Mouse (Mus musculus) hindbrain, embryonic 11.5 days (tissue): ENCODE results near the gene Thada. TPM values are rescaled to one million over a fixed set of nuclear protein-coding genes. Genes with fewer than 3 reads are reported as not detected.
A peak's percentile ranks its signal among the peaks of the same experiment; 100 is the strongest.

ENCODE experiments used
- ATAC-seq: fragments of 200-750 bp; cut with Nextera tagmentation; 2 replicates; pipeline ENCODE4 v1.8.0; 2017; ENCODE audit warnings: mild to moderate bottlenecking, moderate TSS enrichment, moderate library complexity; ENCODE audit not compliant: low FRiP score
- DNase-seq: peaks from one replicate; pipeline ENCODE4 v3.0.0-alpha.2; 2015; ENCODE audit warnings: low spot score
- H3K27ac ChIP-seq: fragments of 300-500 bp; sonication (generic); 2 replicates; pipeline ENCODE4 v1.5.1; 2014; ENCODE audit warnings: mild to moderate bottlenecking, low read depth, low read length
- H3K27me3 ChIP-seq: fragments of 300-500 bp; sonication (generic); 2 replicates; pipeline ENCODE4 v1.6.1; 2014; ENCODE audit warnings: mild to moderate bottlenecking, low read length, moderate library complexity, mixed read lengths; ENCODE audit not compliant: control insufficient read depth, insufficient read depth
- H3K36me3 ChIP-seq: fragments of 300-500 bp; sonication (generic); 2 replicates; pipeline ENCODE4 v1.6.1; 2014; ENCODE audit warnings: mild to moderate bottlenecking, low read length, moderate library complexity, mixed read lengths; ENCODE audit not compliant: control insufficient read depth, insufficient read depth
- H3K4me1 ChIP-seq: fragments of 300-500 bp; sonication (generic); replicated peaks from 2 replicates; pipeline ENCODE4 v1.6.1; 2014; ENCODE audit warnings: low read length, mixed read lengths; ENCODE audit not compliant: control insufficient read depth, insufficient read depth
- H3K4me2 ChIP-seq: fragments of 300-500 bp; sonication (generic); replicated peaks from 2 replicates; pipeline ENCODE4 v1.6.1; 2014; ENCODE audit warnings: mild to moderate bottlenecking, low read depth, low read length
- H3K4me3 ChIP-seq: fragments of 300-500 bp; sonication (generic); 2 replicates; pipeline ENCODE4 v1.5.1; 2014; ENCODE audit warnings: low read depth, low read length
- H3K9ac ChIP-seq: fragments of 300-500 bp; sonication (generic); 2 replicates; pipeline ENCODE4 v1.6.1; 2014; ENCODE audit warnings: low read depth, low read length
- H3K9me3 ChIP-seq: fragments of 300-500 bp; sonication (generic); 2 replicates; pipeline ENCODE4 v1.6.1; 2016; ENCODE audit warnings: low read length; ENCODE audit not compliant: control insufficient read depth
- WGBS: fragments of 180-500 bp; shearing (Covaris S2); extraction: QIAGEN DNeasy Blood & Tissue Kit; methylation state at CpG from one replicate; pipeline ENCODE4 v1.1.7; 2014; 5-methylcytosine and 5-hydroxymethylcytosine counted together
- polyA plus RNA-seq: library from polyadenylated mRNA; unstranded; fragments of >200 nt; fragmentation: Nextera tagmentation; extraction: Ambion mirVana; gene quantifications from 2 replicates; pipeline ENCODE4 v1.2.1, GENCODE M21; 2014

The Thada gene
- polyA plus RNA-seq, 1 experiment from 2014 or later: 13.1 TPM

GRCm38 (mm10) chr17:84369769-84370168, 96.2 kb downstream of the Thada start:
- Histone ChIP-seq H3K36me3 (no peaks in the 10 kb centered on the region), H3K4me3 (no peak overlapping the region), H3K9ac (no peak overlapping the region), H3K4me2 (no peak overlapping the region), H3K9me3 (no peaks in the 10 kb centered on the region), H3K4me1 (no peaks in the 10 kb centered on the region), H3K27me3 (no peaks in the 10 kb centered on the region), H3K27ac (no peak overlapping the region)
- ATAC-seq (no peak), DNase-seq (no peak)
- 87% methylated on average over 3 of the region's 3 CpGs for WGBS

GRCm38 (mm10) chr17:84368213-84369014, 97.6 kb downstream of the Thada start:
- Histone ChIP-seq H3K4me1 (no peaks in the 10 kb centered on the region), H3K9ac (no peak overlapping the region), H3K36me3 (no peaks in the 10 kb centered on the region), H3K4me3 (no peak overlapping the region), H3K4me2 (no peak overlapping the region), H3K9me3 (no peaks in the 10 kb centered on the region), H3K27ac (no peak overlapping the region), H3K27me3 (no peaks in the 10 kb centered on the region)
- ATAC-seq (no peak), DNase-seq (no peak)
- WGBS: 82% methylated on average over 11 of the region's 11 CpGs

GRCm38 (mm10) chr17:84367663-84368062, 98.3 kb downstream of the Thada start:
- 77% methylated on average over 3 of the region's 3 CpGs for WGBS
- H3K4me2 ChIP-seq: no peak overlapping the region
- ATAC-seq (no peak), DNase-seq (no peak)
- H3K36me3 ChIP-seq: no peaks in the 10 kb centered on the region
- H3K9ac ChIP-seq: no peak overlapping the region
- no peaks in the 10 kb centered on the region for H3K9me3 ChIP-seq
- no peaks in the 10 kb centered on the region for H3K27me3 ChIP-seq
- H3K4me3 ChIP-seq: no peak overlapping the region
- H3K27ac ChIP-seq: no peak overlapping the region
- no peaks in the 10 kb centered on the region for H3K4me1 ChIP-seq

GRCm38 (mm10) chr17:84365791-84366301, 100.2 kb downstream of the Thada start:
- Histone ChIP-seq H3K4me3 (no peak overlapping the region), H3K9me3 (no peaks in the 10 kb centered on the region), H3K36me3 (no peaks in the 10 kb centered on the region), H3K27ac (0 out of 2 replicates have a peak overlapping the region, but pooled peaks have one; percentile 43), H3K27me3 (no peaks in the 10 kb centered on the region), H3K9ac (no peak overlapping the region), H3K4me1 (no peaks in the 10 kb centered on the region), H3K4me2 (no peak overlapping the region)
- ATAC-seq: no peak
- peak; percentile 30 for DNase-seq
- WGBS: 52% methylated on average over 6 of the region's 6 CpGs

- Histone ChIP-seq H3K9me3 (no peaks in the 10 kb centered on the region), H3K27me3 (no peaks in the 10 kb centered on the region), H3K27ac (peak overlapping the region; percentile 43; the same call in 1 of the 2 replicates), H3K36me3 (no peaks in the 10 kb centered on the region), H3K4me2 (no peak overlapping the region), H3K4me3 (no peak overlapping the region), H3K9ac (no peak overlapping the region), H3K4me1 (no peaks in the 10 kb centered on the region)
- DNase-seq (no peak), ATAC-seq (no peak)
- WGBS: 77% methylated on average over 9 of the region's 9 CpGs
These were observed 100.8 kb downstream of the Thada start for GRCm38 (mm10) chr17:84365006-84365716.

- H3K4me2 ChIP-seq: no peak overlapping the region
- DNase-seq: no peak
- H3K27ac ChIP-seq: no peak overlapping the region
- WGBS: 32% methylated on average over 2 of the region's 2 CpGs
- no peak overlapping the region for H3K4me3 ChIP-seq
- H3K27me3 ChIP-seq: no peaks in the 10 kb centered on the region
- H3K36me3 ChIP-seq: no peaks in the 10 kb centered on the region
- H3K4me1 ChIP-seq: no peaks in the 10 kb centered on the region
- no peaks in the 10 kb centered on the region for H3K9me3 ChIP-seq
- ATAC-seq: no peak
- no peak overlapping the region for H3K9ac ChIP-seq
These were observed 102.6 kb downstream of the Thada start for GRCm38 (mm10) chr17:84363444-84363843.

- H3K9me3 ChIP-seq: no peaks in the 10 kb centered on the region
- H3K4me2 ChIP-seq: no peak overlapping the region
- no peak overlapping the region for H3K9ac ChIP-seq
- H3K27me3 ChIP-seq: no peaks in the 10 kb centered on the region
- H3K36me3 ChIP-seq: no peaks in the 10 kb centered on the region
- no peaks in the 10 kb centered on the region for H3K4me1 ChIP-seq
- DNase-seq: no peak
- ATAC-seq: no peak
- H3K4me3 ChIP-seq: no peak overlapping the region
- 0 out of 2 replicates have a peak overlapping the region, but pooled peaks have one; percentile 24 for H3K27ac ChIP-seq
- 83% methylated on average over 13 of the region's 13 CpGs for WGBS
These were observed 103.3 kb downstream of the Thada start for GRCm38 (mm10) chr17:84362581-84363286.

- WGBS: 90% methylated on average over 1 of the region's 1 CpGs
- no peak for ATAC-seq
These were observed 105.0 kb downstream of the Thada start for GRCm38 (mm10) chr17:84361006-84361405.

More at GRCm38 (mm10) chr17:84361006-84361405, 105.0 kb downstream of the Thada start:
- Histone ChIP-seq H3K9me3 (no peaks in the 10 kb centered on the region), H3K27ac (no peak overlapping the region), H3K4me3 (no peak overlapping the region), H3K27me3 (no peaks in the 10 kb centered on the region), H3K36me3 (no peaks in the 10 kb centered on the region), H3K9ac (no peak overlapping the region), H3K4me1 (no peaks in the 10 kb centered on the region), H3K4me2 (no peak overlapping the region)
- DNase-seq: no peak
